Mouse (Mus musculus): Measurements from ENCODE around the gene Gmds.

Gmds gene

GRCm38 (mm10) chr13:31812701-31813100 is 525.8 kb downstream of the Gmds start:
- no peak for DNase-seq (ENCODE audit: low read depth, low spot score)

- peak; percentile 67 for DNase-seq (ENCODE audit: low read depth, low spot score)
These were observed 527.0 kb downstream of the Gmds start for GRCm38 (mm10) chr13:31811542-31812021.

DNA sequence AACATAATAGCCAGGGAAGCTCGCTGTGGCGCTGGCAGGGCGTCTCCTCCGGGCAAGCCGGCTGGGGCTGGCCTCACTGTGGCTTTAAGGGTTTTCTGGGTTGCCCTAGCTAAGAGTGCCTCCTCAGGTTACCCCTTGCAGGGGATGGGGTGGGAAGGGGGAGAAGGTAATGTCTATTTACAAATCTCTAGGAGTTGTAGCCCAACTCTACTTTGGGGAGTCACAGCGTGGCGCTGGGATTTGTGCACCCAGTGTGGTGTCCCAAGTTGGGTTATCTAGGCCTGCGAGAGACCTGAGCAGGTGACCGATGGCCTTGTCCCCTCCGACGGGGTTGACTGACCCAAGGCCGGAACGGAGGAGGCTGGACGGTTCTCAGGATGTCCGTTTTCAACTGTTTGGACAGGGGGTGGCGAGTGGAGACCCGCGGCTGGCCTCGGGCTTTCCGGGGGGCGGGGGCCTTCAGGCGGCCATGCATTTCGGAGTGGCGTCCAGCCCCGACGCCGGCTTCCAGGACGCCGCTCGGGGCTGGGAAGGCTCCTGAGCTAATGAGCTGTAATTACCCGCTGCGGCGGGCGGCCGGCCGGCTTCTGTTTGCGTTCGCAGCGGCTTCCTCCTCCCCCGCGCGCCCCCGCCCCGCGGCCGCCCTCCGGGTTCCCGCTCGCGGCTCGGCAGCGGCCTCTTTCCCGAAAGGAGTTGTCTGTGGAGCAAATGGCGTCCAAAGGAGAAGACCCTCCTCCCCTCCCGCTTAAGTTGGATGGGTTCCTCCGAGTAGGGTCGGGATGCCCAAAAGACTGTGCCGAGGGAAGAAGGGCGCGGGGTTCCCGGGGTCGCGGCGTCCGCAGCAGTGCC is 527.6 kb downstream of the Gmds start:
- DNase-seq (ENCODE audit: low read depth, low spot score) = peak; percentile 68

GRCm38 (mm10) chr13:31810375-31810692 is 528.2 kb downstream of the Gmds start:
- DNase-seq (ENCODE audit: low read depth, low spot score) = no peak

GRCm38 (mm10) chr13:31809701-31810100 is 528.8 kb downstream of the Gmds start:
- DNase-seq (ENCODE audit: low read depth, low spot score) = no peak

DNA sequence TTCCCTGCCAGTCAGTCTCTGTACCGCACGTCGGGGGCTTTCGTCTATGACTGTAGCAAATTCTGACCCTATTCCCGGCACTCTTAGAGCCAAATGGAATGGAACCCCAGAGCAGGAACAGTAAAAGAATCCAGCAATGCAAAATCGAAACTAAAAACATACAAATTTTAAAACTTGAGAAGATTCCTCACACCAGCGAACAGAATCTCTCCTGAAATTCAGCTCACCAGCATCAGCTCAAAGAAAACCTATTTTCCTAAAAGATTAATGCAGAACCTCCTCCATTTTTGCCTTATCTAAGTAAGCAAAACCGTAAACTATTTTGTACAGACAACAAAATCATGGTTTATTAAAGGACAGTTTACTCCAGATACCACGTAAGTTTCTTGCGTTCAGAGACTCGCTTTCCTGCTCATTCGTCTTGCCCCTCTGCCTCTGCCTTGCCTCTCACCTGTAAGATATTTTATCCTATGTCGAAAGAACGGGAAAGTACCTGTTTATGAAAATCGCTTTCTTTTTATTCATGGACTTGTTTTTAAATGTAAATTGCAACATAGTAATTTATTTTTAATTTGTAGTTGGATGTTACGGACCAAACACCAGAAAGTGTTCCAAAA is 529.6 kb downstream of the Gmds start:
- peak; percentile 10 for DNase-seq (ENCODE audit: low read depth, low spot score)

- DNase-seq (ENCODE audit: low read depth, low spot score) = peak; percentile 61
These were observed 530.3 kb downstream of the Gmds start for GRCm38 (mm10) chr13:31808116-31808803.

GRCm38 (mm10) chr13:31807736-31808115 is 530.8 kb downstream of the Gmds start:
- no peak for DNase-seq (ENCODE audit: low read depth, low spot score)

DNA sequence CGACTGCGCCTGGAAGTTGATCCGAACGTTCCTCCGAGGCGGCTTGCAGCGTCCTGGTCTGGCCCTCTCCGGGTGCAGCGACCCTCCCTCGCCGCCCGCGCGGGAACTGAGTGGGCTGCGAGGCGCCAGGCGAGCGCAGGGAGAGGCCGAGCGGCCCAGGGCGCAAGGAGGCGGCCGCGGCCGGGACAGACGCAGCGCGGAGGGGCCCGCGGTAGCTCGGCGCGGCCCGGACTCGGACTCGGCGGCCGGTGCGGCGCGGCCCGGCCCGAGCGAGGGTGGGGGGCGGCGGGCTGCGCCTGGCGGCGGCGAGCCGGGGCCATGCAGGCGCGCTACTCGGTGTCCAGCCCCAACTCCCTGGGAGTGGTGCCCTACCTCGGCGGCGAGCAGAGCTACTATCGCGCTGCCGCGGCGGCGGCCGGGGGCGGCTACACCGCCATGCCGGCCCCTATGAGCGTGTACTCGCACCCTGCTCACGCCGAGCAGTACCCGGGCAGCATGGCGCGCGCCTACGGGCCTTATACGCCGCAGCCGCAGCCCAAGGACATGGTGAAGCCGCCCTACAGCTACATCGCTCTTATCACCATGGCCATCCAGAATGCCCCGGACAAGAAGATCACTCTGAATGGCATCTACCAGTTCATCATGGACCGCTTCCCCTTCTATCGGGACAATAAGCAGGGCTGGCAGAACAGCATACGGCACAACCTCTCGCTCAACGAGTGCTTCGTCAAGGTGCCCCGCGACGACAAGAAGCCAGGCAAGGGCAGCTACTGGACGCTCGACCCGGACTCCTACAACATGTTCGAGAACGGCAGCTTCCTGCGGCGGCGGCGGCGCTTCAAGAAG is 531.4 kb downstream of the Gmds start:
- peak; percentile 67 for DNase-seq (ENCODE audit: low read depth, low spot score)

DNA sequence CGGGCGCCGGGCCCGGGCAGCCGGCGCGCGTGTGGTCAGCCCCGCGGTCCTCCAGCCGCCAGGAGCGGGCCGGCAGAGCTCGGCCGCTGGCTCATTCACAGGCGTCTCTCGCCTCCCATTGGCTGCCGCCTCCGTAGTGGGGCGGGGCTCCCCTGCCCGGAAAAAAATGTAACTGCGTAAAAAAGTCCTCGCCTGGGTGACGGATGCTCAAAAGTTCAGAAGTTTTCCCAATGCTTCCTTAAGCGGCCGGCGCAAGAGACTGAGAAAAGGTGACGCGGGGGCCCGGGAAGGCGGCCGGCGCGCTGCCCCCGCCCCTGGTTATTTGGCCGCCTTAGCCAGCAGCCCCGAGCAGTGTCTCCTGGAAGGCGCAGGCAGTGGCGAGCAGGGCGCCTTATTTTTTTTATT is 532.1 kb downstream of the Gmds start, which contains the start of gene Foxc1:
Foxc1 (plus strand) TSS at position 206 of the 405 bp plus-strand sequence.
- peak; percentile 80 for DNase-seq (ENCODE audit: low read depth, low spot score)

DNA sequence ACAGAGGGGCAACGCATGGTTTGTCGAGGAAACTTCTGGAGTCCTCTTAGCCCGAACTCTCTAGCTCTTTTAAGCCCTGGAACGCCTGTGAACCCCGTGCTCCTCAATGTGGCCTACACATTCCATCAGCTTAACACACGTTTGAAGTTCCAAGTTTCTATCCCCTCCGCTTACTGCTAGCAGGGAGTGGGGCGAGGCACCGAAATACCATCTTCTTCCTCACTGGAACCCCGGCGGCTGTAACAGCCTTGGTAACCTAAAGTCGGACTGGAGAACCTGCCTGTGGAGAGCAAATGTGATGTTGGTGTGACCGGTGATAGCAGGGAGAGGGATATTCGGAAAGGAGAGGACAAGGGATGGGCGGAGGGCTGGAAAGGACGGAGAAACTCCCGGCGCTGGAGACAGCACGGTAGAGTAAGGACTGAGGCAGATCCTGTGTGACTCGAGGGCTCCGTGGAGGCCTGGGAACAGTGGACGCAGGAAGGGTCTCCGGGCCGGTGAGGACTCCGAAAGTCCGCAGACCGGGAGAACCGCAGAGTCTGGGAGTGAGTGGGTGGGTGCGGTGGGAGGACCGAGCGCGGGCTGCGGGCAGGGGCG is 532.6 kb downstream of the Gmds start:
- peak; percentile 43 for DNase-seq (ENCODE audit: low read depth, low spot score)

GRCm38 (mm10) chr13:31804571-31804970 is 534.0 kb downstream of the Gmds start:
- no peak for DNase-seq (ENCODE audit: low read depth, low spot score)

DNA sequence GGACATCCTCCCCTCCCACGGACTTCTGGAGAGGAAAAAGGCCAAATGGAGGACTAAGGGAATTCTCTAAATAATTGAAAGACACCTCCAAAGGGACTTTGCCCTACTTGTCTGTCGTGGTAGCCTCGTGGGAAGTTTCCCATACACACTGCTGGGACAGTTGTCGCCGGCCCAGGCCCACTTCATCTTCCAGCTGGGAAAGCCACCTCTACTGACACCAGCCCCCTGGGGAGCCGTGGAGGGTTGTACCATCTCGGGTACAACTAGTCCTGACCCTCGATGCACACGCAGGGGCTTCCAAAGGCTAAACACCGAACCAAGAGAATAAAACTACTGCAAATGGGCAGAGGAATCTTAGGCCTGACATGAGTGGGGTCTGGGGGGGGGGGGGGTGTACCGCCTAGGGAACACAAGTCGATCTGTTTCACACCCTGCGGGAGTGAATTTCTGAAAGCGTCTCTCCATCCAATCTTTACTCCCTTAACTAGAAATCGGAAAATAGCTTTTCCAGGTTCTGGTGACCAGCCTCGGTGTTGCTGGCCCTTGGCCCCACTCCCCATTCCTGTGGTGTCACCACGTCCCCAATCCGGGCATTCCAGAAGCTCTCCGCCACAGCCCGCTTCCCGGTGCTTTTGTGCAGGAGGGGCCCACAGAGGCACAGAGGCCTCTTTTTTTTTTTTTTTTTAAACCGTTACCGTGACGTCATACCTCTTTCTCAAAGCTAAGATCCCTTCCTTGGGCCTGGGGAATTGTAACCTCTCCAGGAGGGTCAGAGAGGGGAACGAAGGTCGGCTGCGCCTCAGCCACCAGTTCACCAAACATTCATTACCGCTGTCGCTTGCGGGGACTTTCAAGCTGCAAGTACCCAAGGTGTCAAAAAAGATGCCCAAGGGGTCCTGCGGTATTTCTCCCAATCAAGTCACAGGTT is 535.1 kb downstream of the Gmds start:
- DNase-seq (ENCODE audit: low read depth, low spot score) = peak; percentile 38

DNA sequence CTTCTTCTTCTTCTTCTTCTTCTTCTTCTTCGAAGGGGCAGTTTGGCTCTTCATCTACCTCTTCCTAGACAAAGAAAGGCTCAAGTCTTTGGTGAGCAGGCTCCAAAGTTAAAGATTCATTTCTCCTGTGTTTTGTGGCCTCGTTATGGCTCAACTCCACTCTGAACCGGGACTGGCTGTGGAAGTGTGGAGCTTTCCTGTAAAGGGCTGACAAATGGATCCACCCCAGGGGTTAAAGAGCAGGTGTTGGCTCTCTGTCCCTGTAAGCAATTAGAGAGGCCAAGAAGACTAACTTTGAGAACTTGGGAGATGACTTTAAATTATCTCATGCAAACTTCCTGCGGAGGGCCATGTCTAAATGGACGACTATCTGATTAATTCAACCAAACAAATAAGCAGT is 536.1 kb downstream of the Gmds start:
- DNase-seq (ENCODE audit: low read depth, low spot score) = no peak

DNA sequence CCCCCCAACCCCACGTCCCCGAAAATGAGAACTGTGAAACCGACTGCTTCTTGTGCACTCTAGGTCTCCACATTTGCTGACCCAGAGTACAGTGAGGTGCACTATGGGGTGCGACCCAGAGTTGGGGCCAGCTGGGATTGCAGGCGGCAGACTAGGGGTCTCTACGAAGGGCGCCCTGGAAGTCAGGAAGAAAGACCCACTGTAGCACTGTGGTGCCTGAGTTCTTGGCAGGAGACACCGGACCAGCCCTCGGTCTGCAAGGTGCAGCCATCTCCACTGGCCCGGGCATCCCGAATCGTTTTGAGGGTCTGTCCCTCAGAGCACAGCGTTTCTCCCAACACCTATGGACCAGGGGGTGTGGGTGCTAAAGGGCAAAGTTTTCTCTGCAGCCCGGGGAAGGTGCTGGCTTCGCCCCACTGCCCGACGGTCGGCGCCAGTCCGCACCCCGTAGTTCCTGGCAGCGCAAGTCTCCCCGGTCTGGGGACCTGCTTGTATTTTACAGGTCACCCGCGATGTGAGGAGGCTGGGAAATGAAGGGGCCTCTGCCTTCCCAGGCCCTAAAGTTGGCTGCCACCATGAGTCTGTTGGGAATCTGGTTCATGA is 536.7 kb downstream of the Gmds start:
- DNase-seq (ENCODE audit: low read depth, low spot score) = peak; percentile 12

DNA sequence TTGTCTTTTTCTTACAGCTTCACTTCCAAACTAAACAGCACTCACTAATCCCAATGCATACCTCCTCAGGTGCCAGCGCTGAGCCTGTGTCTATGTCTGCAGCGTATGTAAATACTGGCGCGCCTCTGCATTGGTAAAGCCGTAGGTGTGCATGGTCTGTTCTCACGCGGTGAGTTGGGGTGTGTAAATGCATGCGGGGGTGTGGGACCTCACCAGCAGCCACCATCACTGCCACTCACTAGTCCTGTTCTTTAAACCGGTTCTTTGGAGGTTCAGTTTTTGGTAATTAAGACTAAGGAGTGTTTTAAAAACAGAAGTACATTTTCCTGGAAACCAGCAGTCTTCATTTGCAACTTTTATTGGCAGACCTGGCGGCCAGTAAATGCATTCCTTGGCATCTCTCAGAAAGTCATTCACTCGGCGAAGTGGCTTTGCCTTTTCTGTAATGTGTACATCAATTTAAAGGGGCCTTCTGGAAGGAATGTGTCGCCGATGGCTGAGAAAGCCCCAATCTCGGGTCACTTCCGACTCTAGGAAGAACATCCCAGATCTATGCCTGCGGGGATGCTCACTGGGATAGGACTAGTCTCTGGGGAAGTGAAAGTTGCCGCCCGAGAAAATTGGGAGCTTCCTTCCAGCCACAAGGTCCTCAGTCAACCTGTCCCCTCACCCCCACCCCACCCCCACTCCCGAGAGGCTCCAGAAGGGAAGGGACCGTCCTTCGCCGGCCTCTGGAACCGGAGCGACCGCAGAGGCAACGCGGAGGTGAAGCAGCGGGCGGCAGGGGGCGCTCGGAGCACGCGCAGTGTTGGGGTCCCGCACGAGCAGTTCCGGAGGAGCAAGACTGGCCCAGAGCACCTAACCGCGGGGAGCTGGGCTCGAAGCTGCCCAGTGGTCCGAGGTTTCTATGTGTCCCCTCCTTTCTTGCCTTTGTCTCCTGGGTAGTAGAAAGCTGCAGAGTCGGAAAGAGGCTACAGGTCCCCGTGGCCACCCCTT is 537.7 kb downstream of the Gmds start:
- peak; percentile 81 for DNase-seq (ENCODE audit: low read depth, low spot score)

GRCm38 (mm10) chr13:31798075-31798474 is 540.5 kb downstream of the Gmds start:
- DNase-seq (ENCODE audit: low read depth, low spot score) = no peak

- DNase-seq (ENCODE audit: low read depth, low spot score) = no peak
These were observed 541.2 kb downstream of the Gmds start for GRCm38 (mm10) chr13:31797346-31797745.
